Mouse (Mus musculus) heart, embryonic 10.5 days (tissue): ENCODE results near the gene Dnaja2. TPM values are rescaled to one million over a fixed set of nuclear protein-coding genes. Genes with fewer than 3 reads are reported as not detected.

Experiments
- DNase-seq: peaks from one replicate; pipeline ENCODE4 v3.0.0-alpha.2; 2017; ENCODE audit warnings: low spot score
- H3K27ac ChIP-seq: fragments of 300-500 bp; sonication (generic); 2 replicates; pipeline ENCODE4 v1.5.1; 2016; ENCODE audit warnings: mild to moderate bottlenecking
- H3K27me3 ChIP-seq: fragments of 300-500 bp; sonication (generic); 2 replicates; pipeline ENCODE4 v1.6.1; 2016; ENCODE audit warnings: mild to moderate bottlenecking; ENCODE audit not compliant: poor library complexity, insufficient read depth, severe bottlenecking
- H3K36me3 ChIP-seq: fragments of 300-500 bp; sonication (generic); 2 replicates; pipeline ENCODE4 v1.6.1; 2016; ENCODE audit warnings: mild to moderate bottlenecking, moderate library complexity
- H3K4me1 ChIP-seq: fragments of 300-500 bp; sonication (generic); 2 replicates; pipeline ENCODE4 v1.6.1; 2016; ENCODE audit warnings: mild to moderate bottlenecking
- H3K4me3 ChIP-seq: fragments of 300-500 bp; sonication (generic); 2 replicates; pipeline ENCODE4 v1.5.1; 2016; ENCODE audit warnings: mild to moderate bottlenecking, moderate library complexity
- H3K9me3 ChIP-seq: fragments of 300-500 bp; sonication (generic); 2 replicates; pipeline ENCODE4 v1.6.1; 2016; ENCODE audit warnings: mild to moderate bottlenecking, moderate library complexity
- WGBS: fragments of 180-500 bp; shearing (Covaris S2); methylation state at CpG from one replicate; pipeline ENCODE4 v1.1.7; 2016; 5-methylcytosine and 5-hydroxymethylcytosine counted together
- polyA plus RNA-seq: library from polyadenylated mRNA; unstranded; fragments of >200 nt; fragmentation: Nextera tagmentation; extraction: Ambion mirVana; gene quantifications from 2 replicates; pipeline ENCODE4 v1.2.1, GENCODE M21; 2016

Gene Dnaja2
- polyA plus RNA-seq, 1 experiment from 2014 or later, result 177 TPM

DNA sequence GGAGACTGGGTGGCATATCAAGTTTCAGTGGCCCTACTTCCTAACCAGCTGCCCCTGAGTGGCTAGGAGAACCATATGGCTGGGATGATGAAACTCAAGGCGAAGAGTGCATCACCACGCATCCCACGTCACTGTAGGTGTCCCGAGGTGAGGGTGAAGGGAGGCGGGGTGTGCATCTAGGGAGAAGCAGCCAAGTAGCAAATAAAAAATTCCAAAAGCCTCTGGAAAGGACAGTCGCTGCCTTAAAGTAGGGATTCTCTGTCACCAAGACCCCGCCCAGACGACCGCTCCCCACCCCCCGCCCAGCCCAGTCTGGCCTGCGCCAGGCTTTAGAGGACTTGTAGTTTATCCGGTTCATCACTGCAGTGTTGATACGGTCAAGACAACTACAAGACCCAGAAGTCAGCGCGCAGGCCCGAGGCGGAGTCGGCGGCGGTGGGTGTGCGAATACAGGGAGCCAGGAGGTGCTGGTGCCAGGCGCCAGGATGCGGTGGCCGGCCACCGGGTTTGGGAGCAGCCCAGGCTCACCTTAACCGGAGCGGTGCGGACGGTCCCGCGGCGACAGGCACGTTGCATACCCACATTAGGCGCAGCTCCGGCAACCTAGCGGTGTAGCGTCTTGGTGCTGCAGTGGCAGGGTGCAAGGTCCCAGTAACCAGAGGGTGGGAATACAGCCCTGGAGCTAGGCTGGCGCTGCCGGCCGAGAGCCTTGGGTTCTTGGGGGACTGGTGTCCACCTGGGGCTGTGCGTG is 62.8 kb downstream of the Dnaja2 start, which contains the start of gene Gpt2:
Gene Gpt2, plus strand, starts transcription at position 452 of the 751 bp plus-strand sequence.
- Histone ChIP-seq H3K4me1 (peaks cover 14% of the 10 kb centered on the region), H3K9me3 (no peaks in the 10 kb centered on the region), H3K36me3 (no peaks in the 10 kb centered on the region), H3K27me3 (peaks cover 9% of the 10 kb centered on the region; the same call in 1 of the 2 replicates), H3K27ac (peak within 1 kb of the TSS; percentile 85), H3K4me3 (peak within 1 kb of the TSS; percentile 79)
- under 1% methylated on average over 41 of the region's 41 CpGs for WGBS
- DNase-seq, result peak; percentile 97

DNA sequence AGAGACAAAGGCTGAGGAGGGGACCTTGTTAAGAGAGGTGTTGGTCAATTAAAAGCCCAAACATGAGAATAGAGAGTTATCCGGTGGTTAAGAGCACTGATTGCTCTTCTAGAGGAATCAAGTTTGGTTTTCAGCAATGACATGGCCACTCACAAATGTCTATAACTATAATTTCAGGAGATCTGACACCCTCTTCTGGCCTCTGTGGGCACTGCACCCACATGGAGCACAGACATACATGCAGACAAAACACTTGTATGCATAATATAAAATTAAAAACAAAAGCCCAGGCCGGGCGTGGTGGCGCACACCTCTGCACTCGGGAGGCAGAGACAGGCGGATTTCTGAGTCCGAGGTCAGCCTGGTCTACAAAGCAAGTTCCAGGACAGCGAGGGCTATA is 65.6 kb downstream of the Dnaja2 start:
- WGBS, result 93% methylated on average over 8 of the region's 8 CpGs
- no peak overlapping the region for H3K4me3 ChIP-seq
- no peaks in the 10 kb centered on the region for H3K36me3 ChIP-seq
- no peak overlapping the region for H3K27ac ChIP-seq
- no peak for DNase-seq
- H3K9me3 ChIP-seq, result no peaks in the 10 kb centered on the region
- H3K27me3 ChIP-seq, result peaks cover 9% of the 10 kb centered on the region; the same call in 1 of the 2 replicates
- H3K4me1 ChIP-seq, result peaks cover 14% of the 10 kb centered on the region

GRCm38 (mm10) chr8:85488631-85489030 is 66.5 kb downstream of the Dnaja2 start:
- Histone ChIP-seq H3K4me1 (peaks cover 14% of the 10 kb centered on the region), H3K36me3 (no peaks in the 10 kb centered on the region), H3K9me3 (no peaks in the 10 kb centered on the region), H3K4me3 (no peak overlapping the region), H3K27ac (no peak overlapping the region), H3K27me3 (peaks cover 5% of the 10 kb centered on the region; the same call in 1 of the 2 replicates)
- no peak for DNase-seq

DNA sequence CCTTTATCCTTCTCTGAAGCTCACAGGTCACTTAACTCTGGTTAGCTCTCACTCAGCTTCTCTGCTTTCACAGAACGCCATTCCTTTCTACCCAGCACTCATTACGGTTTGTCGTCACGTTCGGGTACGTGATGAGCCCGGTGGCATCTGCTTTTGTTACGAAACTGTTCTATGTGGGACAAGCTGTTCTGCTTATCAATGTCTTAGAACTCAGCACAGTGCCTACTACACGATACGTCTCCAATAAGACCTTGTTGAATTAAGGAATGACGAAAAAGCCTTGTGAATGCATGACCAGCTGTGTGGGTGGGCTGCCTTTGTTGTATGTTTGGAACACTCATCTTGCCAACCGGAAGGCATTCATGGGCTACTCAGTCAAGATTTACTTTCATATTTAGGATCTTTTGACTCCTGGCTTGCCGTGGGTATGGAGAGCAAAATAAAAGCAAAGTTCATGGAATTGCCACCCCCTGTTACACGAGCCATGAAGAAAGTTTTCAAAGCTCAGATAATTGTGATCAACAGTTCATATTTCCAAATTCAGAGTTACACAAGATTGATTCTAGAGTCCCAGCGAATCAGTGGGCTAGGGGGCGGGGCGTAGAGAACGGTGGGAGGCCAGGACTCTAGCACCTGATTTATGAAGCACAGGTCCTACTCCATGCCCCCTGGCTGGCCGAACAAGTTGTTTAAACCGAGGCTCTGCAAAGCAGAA is 67.1 kb downstream of the Dnaja2 start:
- 80% methylated on average over 20 of the region's 20 CpGs for WGBS
- H3K27ac ChIP-seq, result no peak overlapping the region
- DNase-seq, result no peak
- peaks cover 8% of the 10 kb centered on the region for H3K4me1 ChIP-seq
- H3K9me3 ChIP-seq, result no peaks in the 10 kb centered on the region
- H3K27me3 ChIP-seq, result no peaks in the 10 kb centered on the region
- H3K36me3 ChIP-seq, result no peaks in the 10 kb centered on the region
- no peak overlapping the region for H3K4me3 ChIP-seq

Other genes starting within 250 kb of the Dnaja2 start
- 131 and 248 TPM in 2 replicates for gene Mylk3, start 169.0 kb downstream of the Dnaja2 start, polyA plus RNA-seq
- 61.0 and 64.9 TPM in 2 replicates for gene 4921524J17Rik, start 122.5 kb downstream of the Dnaja2 start, polyA plus RNA-seq
- gene Gpt2, start 62.8 kb downstream of the Dnaja2 start, polyA plus RNA-seq, result 13.9 and 25.2 TPM in 2 replicates
- gene Neto2, start 145.6 kb upstream of the Dnaja2 start, polyA plus RNA-seq, result 4.9 and 6.9 TPM in 2 replicates